Mouse (Mus musculus) liver, postnatal 0 days (tissue): ENCODE measurements around the gene Cbx7. TPM values are rescaled to one million over a fixed set of nuclear protein-coding genes. Genes with fewer than 3 reads are reported as not detected.
A peak's percentile ranks its signal among the peaks of the same experiment; 100 is the strongest.
"Not testable (repeated sequence)": the region's sequence is repeated elsewhere in the genome, so short reads cannot be mapped to it uniquely, and the experiment has no call there.

ENCODE experiments used
- ATAC-seq: fragments of 200-750 bp; cut with Nextera tagmentation; 2 replicates; pipeline ENCODE4 v1.8.0; 2017; ENCODE audit warnings: mild to moderate bottlenecking, moderate library complexity
- DNase-seq: peaks from one replicate; pipeline ENCODE4 v3.0.0-alpha.2; 2016
- H3K27ac ChIP-seq: fragments of 300-500 bp; sonication (generic); 2 replicates; pipeline ENCODE4 v1.5.1; 2014; ENCODE audit warnings: antibody characterized with exemption, moderate library complexity, mild to moderate bottlenecking, low read depth
- H3K27me3 ChIP-seq: fragments of 300-500 bp; sonication (generic); 2 replicates; pipeline ENCODE4 v1.6.1; 2014; ENCODE audit warnings: low read length, control low read depth, mixed read lengths; ENCODE audit not compliant: insufficient read depth
- H3K36me3 ChIP-seq: fragments of 300-500 bp; sonication (generic); replicated peaks from 2 replicates; pipeline ENCODE4 v1.6.1; 2014; ENCODE audit warnings: mild to moderate bottlenecking, control low read depth, low read length, moderate library complexity, mixed read lengths; ENCODE audit not compliant: insufficient read depth
- H3K4me1 ChIP-seq: fragments of 300-500 bp; sonication (generic); 2 replicates; pipeline ENCODE4 v1.6.1; 2014; ENCODE audit warnings: antibody characterized with exemption, mild to moderate bottlenecking, control low read depth; ENCODE audit not compliant: insufficient read depth
- H3K4me2 ChIP-seq: fragments of 300-500 bp; sonication (generic); 2 replicates; pipeline ENCODE4 v1.6.1; 2014; ENCODE audit warnings: low read depth, mild to moderate bottlenecking, low read length, moderate library complexity, mixed read lengths
- H3K4me3 ChIP-seq: fragments of 300-500 bp; sonication (generic); 2 replicates; pipeline ENCODE4 v1.5.1; 2014; ENCODE audit warnings: low read depth, low read length
- H3K9ac ChIP-seq: fragments of 300-500 bp; sonication (generic); replicated peaks from 2 replicates; pipeline ENCODE4 v1.6.1; 2014; ENCODE audit warnings: mild to moderate bottlenecking, moderate library complexity
- H3K9me3 ChIP-seq: fragments of 300-500 bp; sonication (generic); 2 replicates; pipeline ENCODE4 v1.6.1; 2016; ENCODE audit warnings: mild to moderate bottlenecking, control low read depth, low read length, mixed read lengths
- CTCF ChIP-seq: sonication (generic); IDR thresholded peaks from 2 replicates; pipeline ENCODE4 v1.5.1; 2016; ENCODE audit warnings: antibody characterized with exemption, low read depth
- EP300 ChIP-seq: IDR thresholded peaks from 2 replicates; pipeline ENCODE4 v1.6.1; 2016; ENCODE audit warnings: antibody characterized with exemption, low read depth, mild to moderate bottlenecking
- WGBS: fragments of 180-500 bp; shearing (Covaris S2); extraction: QIAGEN DNeasy Blood & Tissue Kit; methylation state at CpG from one replicate; pipeline ENCODE4 v1.1.7; 2014; ENCODE audit not compliant: insufficient replicate concordance; 5-methylcytosine and 5-hydroxymethylcytosine counted together
- polyA plus RNA-seq: library from polyadenylated mRNA; unstranded; fragments of >200 nt; fragmentation: Nextera tagmentation; extraction: Ambion mirVana; gene quantifications from 2 replicates; pipeline ENCODE4 v1.2.1, GENCODE M21; 2015

Gene Cbx7
- polyA plus RNA-seq, 1 experiment from 2014 or later, result 1.2 TPM

- 86% methylated on average over 6 of the region's 6 CpGs for WGBS
- no peak for TF ChIP-seq CTCF
- no peak for TF ChIP-seq EP300
- H3K4me1 ChIP-seq, result no peaks in the 10 kb centered on the region
- no peaks in the 10 kb centered on the region for H3K36me3 ChIP-seq
- no peak for DNase-seq
- H3K9ac ChIP-seq, result no peak overlapping the region
- H3K4me3 ChIP-seq, result no peak overlapping the region
- ATAC-seq, result no peak
- H3K4me2 ChIP-seq, result no peak overlapping the region
- peaks cover 3% of the 10 kb centered on the region; the same call in 1 of the 2 replicates for H3K27me3 ChIP-seq
- no peak overlapping the region for H3K27ac ChIP-seq
- no peaks in the 10 kb centered on the region for H3K9me3 ChIP-seq
Measured at GRCm38 (mm10) chr15:79942541-79942940, 28.4 kb downstream of the Cbx7 start.

- WGBS, result 21% methylated on average over 8 of the region's 8 CpGs
Measured at GRCm38 (mm10) chr15:79940932-79941331, 30.0 kb downstream of the Cbx7 start.

DNA sequence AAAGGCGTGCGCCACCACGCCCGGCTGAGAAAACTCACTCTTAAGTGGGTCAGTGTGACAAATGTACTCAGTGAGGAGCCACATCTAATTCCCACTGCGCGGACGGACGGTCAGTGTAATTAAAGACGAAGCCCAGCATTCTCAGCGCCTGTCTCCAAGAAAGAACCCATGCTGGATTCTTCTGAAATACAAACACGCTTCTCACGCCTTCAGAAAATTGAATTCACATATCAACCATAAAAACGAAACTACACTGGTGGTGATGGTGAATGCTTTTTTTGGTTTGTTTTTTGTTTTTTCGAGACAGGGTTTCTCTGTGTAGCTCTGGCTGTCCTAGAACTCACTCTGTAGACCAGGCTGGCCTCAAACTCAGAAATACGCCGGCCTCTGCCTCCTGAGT is 31.0 kb downstream of the Cbx7 start:
- Histone ChIP-seq H3K9me3 (no peaks in the 10 kb centered on the region), H3K4me1 (no peaks in the 10 kb centered on the region), H3K4me2 (no peak overlapping the region), H3K36me3 (no peaks in the 10 kb centered on the region), H3K27me3 (peaks cover 17% of the 10 kb centered on the region), H3K27ac (no peak overlapping the region), H3K9ac (no peak overlapping the region), H3K4me3 (no peak overlapping the region)
- no peak for ATAC-seq
- DNase-seq, result no peak
- TF ChIP-seq EP300 (no peak), CTCF (no peak)
- WGBS, result 84% methylated on average over 16 of the region's 16 CpGs

More at GRCm38 (mm10) chr15:79940932-79941331, 30.0 kb downstream of the Cbx7 start:
- ATAC-seq (no peak), DNase-seq (peak; percentile 41)
- Histone ChIP-seq H3K9me3 (no peaks in the 10 kb centered on the region), H3K27ac (no peak overlapping the region), H3K9ac (no peak overlapping the region), H3K4me1 (no peaks in the 10 kb centered on the region), H3K4me2 (no peak overlapping the region), H3K27me3 (peaks cover 7% of the 10 kb centered on the region), H3K4me3 (no peak overlapping the region), H3K36me3 (no peaks in the 10 kb centered on the region)
- peak; percentile 94 for TF ChIP-seq CTCF
- no peak for TF ChIP-seq EP300

- not testable (repeated sequence) for ATAC-seq, H3K36me3 ChIP-seq, DNase-seq, H3K4me3 ChIP-seq, H3K9ac ChIP-seq, H3K4me1 ChIP-seq, H3K27ac ChIP-seq, H3K9me3 ChIP-seq, H3K4me2 ChIP-seq
- 72% methylated on average over 5 of the region's 7 CpGs for WGBS
- H3K27me3 ChIP-seq, result peaks cover 21% of the 10 kb centered on the region
Measured at GRCm38 (mm10) chr15:79939501-79939900, 31.4 kb downstream of the Cbx7 start.

GRCm38 (mm10) chr15:79939020-79939419 is 31.9 kb downstream of the Cbx7 start:
- ATAC-seq (no peak), DNase-seq (no peak)
- no peaks in the 10 kb centered on the region for H3K9me3 ChIP-seq
- 78% methylated on average over 12 of the region's 12 CpGs for WGBS
- H3K4me1 ChIP-seq, result no peaks in the 10 kb centered on the region
- no peak for TF ChIP-seq EP300
- no peak for TF ChIP-seq CTCF
- H3K36me3 ChIP-seq, result no peaks in the 10 kb centered on the region
- peaks cover 26% of the 10 kb centered on the region for H3K27me3 ChIP-seq
- no peak overlapping the region for H3K9ac ChIP-seq
- H3K4me2 ChIP-seq, result no peak overlapping the region
- H3K27ac ChIP-seq, result no peak overlapping the region
- no peak overlapping the region for H3K4me3 ChIP-seq

DNA sequence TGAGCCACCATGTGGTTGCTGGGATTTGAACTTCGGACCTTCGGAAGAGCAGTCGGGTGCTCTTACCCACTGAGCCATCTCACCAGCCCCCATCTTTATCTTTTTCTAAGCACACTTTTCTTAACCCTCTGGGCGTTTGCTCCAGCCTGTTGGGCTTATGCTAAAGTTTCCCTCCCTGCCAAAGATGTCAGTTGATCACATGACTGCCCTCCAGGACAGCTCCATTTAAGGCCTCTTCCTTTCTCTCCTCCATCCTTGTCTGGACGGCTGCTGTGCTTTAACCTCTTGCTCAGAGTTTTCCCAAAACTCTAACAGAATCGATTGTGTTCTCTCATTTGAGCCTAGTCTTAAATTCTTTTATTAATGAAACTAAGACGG is 34.6 kb downstream of the Cbx7 start:
- ATAC-seq (no peak), DNase-seq (no peak)
- Histone ChIP-seq H3K36me3 (no peaks in the 10 kb centered on the region), H3K9ac (no peak overlapping the region), H3K27me3 (peaks cover 46% of the 10 kb centered on the region), H3K9me3 (no peaks in the 10 kb centered on the region), H3K4me2 (no peak overlapping the region), H3K4me3 (no peak overlapping the region), H3K27ac (no peak overlapping the region), H3K4me1 (peaks cover 18% of the 10 kb centered on the region)
- TF ChIP-seq CTCF, result no peak
- no peak for TF ChIP-seq EP300
- WGBS, result 65% methylated on average over 7 of the region's 7 CpGs
